8 mouse cellular contexts compared by ENCODE assay signal in the genomic region with DNA sequence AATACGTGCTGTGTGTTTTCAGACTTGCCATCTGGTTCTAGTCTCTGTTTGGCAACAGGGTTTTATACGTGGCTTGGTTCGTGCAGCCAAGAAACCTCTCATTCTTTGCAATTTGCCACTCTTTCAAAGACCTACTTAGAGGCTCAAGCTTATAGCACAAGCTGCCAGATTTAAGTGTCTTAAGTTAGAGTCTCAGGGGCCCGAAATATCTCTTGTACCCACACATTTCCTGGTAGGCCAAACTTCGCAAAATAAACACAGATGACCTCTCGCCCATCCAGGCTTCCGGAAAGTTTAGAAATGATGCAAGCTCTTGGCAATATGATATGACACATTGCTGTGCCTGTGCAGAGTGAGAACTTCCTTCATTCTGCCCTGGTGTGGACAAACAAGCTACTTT. TPM values are rescaled to one million over a fixed set of nuclear protein-coding genes. Genes with fewer than 3 reads are reported as not detected.
DNase-seq lines count a peak whose midpoint lies in the region.

No protein-coding gene starts in this region.

- DNase-seq in kidney, adult 18-20 months = peak; percentile 18
- DNase-seq in kidney, postnatal 4 days = no peak
- DNase-seq in adrenal gland, postnatal 14 days = peak; percentile 51
- DNase-seq in gastrocnemius, postnatal 36 days = peak; percentile 14 to 24
- peak; percentile 61 to 73 for DNase-seq in lung, adult 18-20 months
- DNase-seq in yolk sac, embryonic 10.5 days (ENCODE audit: low spot score) = peak; percentile 41
- DNase-seq in retina, postnatal 1 day = no peak
- DNase-seq in thymus, postnatal 10 days (ENCODE audit: low spot score in 2 of 2) = no peak

- intact Hi-C loops in gastrocnemius, postnatal 36 days (cut with DNase I) = no loop called here

RNA-seq across cellular contexts. Expression of a gene that starts 54.8 kb away (rescaled TPM):
- total RNA-seq in adrenal gland, postnatal 14 days (2021) = 105 and 107 TPM in 2 replicates
- 10 to 100 TPM; 17.1 to 22.2 TPM for total RNA-seq in gastrocnemius, postnatal 36 days (2021)

Comparison
In these comparisons a context has a peak if more than half of its experiments do, and no peak if none do; other contexts are left out.
1. DNase-seq: peak in kidney, adult 18-20 months (single experiment), adrenal gland, postnatal 14 days (single experiment), gastrocnemius, postnatal 36 days (2 of 2), lung, adult 18-20 months (2 of 2) and yolk sac, embryonic 10.5 days (single experiment); none in kidney, postnatal 4 days (0 of 2), retina, postnatal 1 day (single experiment) and thymus, postnatal 10 days (0 of 2).